Mouse (Mus musculus): Measurements from ENCODE around the gene Nrf1.

Nrf1 gene

GRCm38 (mm10) chr6:30047271-30048162, at the start of gene Nrf1:
TSS of gene Nrf1 (plus strand) at chr6:30047988.
- DNase-seq (ENCODE audit: low spot score in 2 of 2): peak; percentile 96

DNA sequence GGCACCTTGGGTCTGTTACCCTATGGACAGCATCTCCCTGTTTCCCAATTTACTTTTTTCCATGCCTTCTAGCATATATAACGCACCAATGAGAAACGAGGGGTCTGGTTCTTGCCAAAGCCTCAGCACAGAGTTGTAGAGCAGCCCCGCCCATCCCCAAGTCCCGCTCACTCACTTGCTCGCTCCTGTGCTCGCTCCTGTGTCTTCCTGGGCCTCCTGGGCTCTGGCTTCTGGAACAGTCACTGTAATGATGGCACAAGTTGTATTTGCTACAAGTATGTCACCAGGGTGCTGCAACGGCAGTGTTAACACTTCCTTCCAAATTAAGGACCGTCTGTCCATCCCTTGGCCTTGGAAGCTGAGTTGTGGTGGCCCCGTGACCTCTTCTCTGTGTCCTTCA, 49.6 kb upstream of the Nrf1 start:
- no peak for DNase-seq (ENCODE audit: low spot score in 2 of 2)

GRCm38 (mm10) chr6:29998771-29999170, 49.0 kb upstream of the Nrf1 start:
- DNase-seq (ENCODE audit: low spot score in 2 of 2): no peak

DNA sequence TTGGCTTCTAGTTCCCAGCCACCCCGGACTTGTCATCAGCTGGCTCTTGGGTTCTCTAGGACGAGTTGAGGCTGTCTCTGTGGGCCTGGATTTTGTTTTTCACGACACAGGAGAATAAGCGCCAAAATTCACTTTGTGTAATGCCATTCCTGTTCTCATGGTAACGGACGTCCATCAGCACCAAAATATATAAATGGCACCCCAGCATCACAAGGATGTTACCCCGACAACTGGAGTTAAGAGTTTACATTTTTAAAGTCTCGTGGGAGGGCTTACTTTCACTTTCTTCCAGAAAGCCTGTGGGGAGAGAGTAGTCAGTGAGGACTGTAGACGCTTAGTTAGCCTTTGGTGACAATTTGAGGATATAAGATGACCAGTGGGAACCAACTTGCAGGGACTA, 45.2 kb upstream of the Nrf1 start:
- peak in 1 of 2 experiments; percentile 38 for DNase-seq (ENCODE audit: low spot score in 2 of 2)

DNA sequence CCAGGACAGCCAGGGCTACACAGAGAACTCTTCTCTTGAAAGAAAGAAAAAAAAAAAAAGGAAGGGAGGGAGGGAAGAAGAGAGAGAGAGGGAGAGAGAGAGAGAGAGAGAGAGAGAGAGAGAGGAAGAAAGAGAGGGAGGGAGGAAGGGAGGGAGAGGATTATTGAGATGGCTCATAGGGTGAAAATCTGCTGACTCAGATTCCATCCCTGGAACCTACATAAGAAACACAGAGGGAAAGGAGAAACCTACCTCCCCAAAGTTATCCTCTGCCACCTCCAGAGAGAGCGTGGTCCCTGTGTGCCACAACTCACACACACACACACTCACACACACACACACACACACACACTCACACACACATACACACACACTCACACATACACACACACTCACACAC, 41.9 kb upstream of the Nrf1 start:
- DNase-seq (ENCODE audit: low spot score in 2 of 2): no peak

DNA sequence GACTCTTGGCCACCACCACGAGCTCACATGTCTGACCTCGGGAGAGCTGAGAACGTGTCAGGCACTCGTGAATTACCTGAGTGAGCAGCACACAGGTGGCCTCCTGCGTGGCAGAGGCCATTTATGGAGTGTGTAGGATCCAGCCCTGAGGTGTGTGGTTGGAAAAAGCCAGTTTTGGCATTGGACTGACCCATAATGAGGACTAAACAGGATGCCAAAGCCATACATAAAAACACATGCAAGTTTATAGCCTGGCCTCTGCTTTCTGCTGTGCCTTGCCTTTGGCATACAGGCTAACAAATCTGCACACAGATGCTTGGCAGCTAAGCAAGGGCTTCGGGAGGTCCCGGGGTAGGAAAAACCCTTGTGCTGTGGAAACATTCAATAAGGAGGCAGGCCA, 38.6 kb upstream of the Nrf1 start:
- no peak for DNase-seq (ENCODE audit: low spot score in 2 of 2)

- DNase-seq (ENCODE audit: low spot score in 2 of 2): no peak
These were observed 34.3 kb upstream of the Nrf1 start for GRCm38 (mm10) chr6:30013520-30013919.

DNA sequence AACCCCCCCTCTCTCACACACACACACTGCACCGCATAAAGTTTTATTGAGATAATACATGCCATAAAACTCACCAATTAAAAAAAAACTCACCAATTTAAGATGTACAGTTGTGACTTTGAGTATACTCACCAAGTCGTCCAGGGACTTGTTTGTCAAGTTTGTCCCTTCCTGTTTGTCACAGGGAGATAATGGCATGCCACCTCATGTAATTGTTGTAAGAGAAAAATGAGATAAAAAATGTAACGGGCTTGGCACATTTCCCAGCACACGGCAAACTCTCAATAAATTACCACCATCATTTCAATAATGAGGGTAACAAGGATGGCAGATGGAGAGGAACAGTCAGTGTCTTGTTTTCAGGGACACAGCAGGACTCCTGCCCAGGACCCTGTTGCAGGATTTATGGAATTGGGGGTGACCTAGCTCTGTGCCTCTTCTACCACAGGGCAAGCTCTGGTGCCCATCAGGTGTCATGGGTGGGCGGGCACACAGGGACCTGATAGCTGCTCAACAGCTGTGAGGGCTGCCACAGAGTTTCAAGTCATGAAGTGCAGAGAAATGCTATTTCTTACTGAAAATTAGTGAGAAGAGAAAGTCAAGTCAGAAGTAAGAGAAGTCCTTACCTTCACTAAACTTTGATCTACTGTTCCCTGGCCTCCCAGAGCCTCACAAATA, 33.5 kb upstream of the Nrf1 start:
- DNase-seq (ENCODE audit: low spot score in 2 of 2): no peak

- no peak for DNase-seq (ENCODE audit: low spot score in 2 of 2)
These were observed 26.5 kb upstream of the Nrf1 start for GRCm38 (mm10) chr6:30021241-30021640.

DNA sequence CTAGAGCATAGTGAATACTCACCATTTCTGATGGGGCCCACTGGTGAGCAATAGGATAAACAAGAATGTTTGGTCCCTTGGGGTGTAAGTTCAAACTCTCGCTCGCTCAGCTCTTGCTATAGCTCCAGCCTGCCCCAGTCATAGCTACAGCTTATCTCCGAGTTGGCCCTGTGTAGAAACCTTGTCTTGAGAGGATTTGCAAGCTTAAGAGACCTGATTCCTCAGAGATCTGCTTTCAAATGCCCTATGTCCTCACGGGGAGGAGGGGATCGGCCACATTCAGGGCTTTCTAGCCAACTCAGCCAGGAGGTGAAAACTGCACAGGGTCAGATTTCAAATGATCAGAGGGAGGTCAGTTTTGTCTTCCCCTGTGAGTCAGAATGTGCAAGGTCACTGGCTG, 26.1 kb upstream of the Nrf1 start:
- no peak for DNase-seq (ENCODE audit: low spot score in 2 of 2)

- no peak for DNase-seq (ENCODE audit: low spot score in 2 of 2)
These were observed 21.0 kb upstream of the Nrf1 start for GRCm38 (mm10) chr6:30026799-30027198.

GRCm38 (mm10) chr6:30028358-30028757, 19.4 kb upstream of the Nrf1 start:
- DNase-seq (ENCODE audit: low spot score in 2 of 2): no peak

DNA sequence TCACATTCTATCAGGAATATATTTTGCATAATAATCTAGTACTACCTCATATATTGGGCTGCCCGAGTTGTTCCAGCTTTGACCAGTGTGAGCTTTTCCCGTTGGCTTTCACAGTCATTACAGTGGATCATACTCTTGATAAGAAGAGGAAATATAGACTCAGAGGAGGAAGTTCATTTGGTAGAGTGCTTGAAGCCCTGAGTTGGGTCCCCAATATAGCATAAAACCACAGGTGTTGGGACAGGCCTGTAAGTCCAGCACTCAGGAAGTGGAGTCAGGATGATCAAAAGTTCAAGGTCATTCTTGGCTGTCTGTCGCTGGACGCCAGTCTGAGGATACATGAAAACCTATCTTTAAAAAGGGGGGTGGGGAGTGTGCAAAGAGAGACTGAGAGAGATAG, 12.7 kb upstream of the Nrf1 start:
- DNase-seq (ENCODE audit: low spot score in 2 of 2): no peak

DNA sequence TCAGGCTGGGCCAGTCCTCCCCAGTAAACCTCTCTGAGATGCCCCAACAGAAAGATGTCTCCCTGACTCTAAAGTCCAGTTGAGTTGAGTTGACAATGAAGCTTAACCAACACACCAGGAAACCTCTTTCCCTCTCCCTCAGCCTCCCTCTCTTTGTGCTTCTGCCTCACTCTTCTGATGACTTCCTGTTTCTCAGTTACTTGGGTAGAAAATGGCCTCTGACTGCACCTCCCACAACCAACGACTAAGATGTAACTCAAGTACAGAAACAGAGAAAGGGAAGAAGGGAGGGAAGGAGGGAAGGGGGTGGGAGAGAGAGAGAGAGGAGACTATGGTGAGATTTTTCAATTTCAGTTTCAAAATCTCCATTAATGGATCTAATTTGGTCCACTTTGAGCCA, 6.3 kb upstream of the Nrf1 start:
- DNase-seq (ENCODE audit: low spot score in 2 of 2): no peak

- peak; percentile 36 to 48 for DNase-seq (ENCODE audit: low spot score in 2 of 2)
These were observed 5.3 kb upstream of the Nrf1 start for GRCm38 (mm10) chr6:30042483-30042882.

DNA sequence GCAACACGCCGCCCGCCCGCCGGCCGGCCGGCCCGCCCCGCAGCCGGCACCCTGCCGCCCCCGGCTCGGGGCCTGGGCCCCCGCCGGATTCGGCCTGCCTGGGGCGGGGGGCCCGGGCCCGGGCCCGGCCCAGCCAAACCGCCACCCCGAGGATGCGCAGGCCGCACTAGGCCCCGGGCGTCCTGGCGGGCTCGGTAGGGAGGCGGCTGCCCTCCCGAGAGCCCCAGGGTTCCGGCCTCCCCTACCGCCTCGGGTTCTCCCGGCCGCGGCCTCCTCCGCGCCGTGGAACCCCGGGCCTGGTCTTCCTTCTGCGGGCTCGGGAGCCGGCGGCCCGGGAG, 344 bp downstream of the Nrf1 start:
- DNase-seq (ENCODE audit: low spot score in 2 of 2): no peak

- DNase-seq (ENCODE audit: low spot score in 2 of 2): peak; percentile 78
These were observed 939 bp downstream of the Nrf1 start for GRCm38 (mm10) chr6:30048501-30049353.

GRCm38 (mm10) chr6:30053116-30053515, 5.3 kb downstream of the Nrf1 start:
- DNase-seq (ENCODE audit: low spot score in 2 of 2): peak in 1 of 2 experiments; percentile 32

- DNase-seq (ENCODE audit: low spot score in 2 of 2): no peak
These were observed 14.8 kb downstream of the Nrf1 start for GRCm38 (mm10) chr6:30062544-30062943.

- DNase-seq (ENCODE audit: low spot score in 2 of 2): no peak
These were observed 17.6 kb downstream of the Nrf1 start for GRCm38 (mm10) chr6:30065369-30065768.

- DNase-seq (ENCODE audit: low spot score in 2 of 2): no peak
These were observed 19.0 kb downstream of the Nrf1 start for GRCm38 (mm10) chr6:30066746-30067145.

DNA sequence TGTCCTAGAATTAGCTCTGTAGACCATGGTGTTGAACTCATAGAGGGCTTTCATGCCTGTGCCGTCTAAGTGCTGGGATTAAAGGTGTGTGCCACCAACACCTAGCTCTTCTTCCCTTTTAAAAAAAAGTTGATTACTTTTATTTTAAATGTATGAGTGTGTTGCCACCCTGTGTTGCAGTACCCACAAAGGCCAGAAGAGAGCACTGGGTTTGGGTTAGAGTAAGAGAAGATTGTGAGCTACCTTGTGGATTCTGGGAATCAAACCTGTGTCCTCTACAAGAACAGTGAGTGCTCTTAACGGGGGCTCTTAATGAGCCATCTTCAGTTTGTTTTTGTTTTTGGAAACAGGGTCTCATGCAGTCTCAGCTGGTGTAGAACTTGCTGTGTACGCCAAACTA, 24.7 kb downstream of the Nrf1 start:
- DNase-seq (ENCODE audit: low spot score in 2 of 2): no peak
